Mouse (Mus musculus): ENCODE results near the gene Gpsm3.
"Not testable (repeated sequence)": the region's sequence is repeated elsewhere in the genome, so short reads cannot be mapped to it uniquely, and the experiment has no call there.

The Gpsm3 gene

DNA sequence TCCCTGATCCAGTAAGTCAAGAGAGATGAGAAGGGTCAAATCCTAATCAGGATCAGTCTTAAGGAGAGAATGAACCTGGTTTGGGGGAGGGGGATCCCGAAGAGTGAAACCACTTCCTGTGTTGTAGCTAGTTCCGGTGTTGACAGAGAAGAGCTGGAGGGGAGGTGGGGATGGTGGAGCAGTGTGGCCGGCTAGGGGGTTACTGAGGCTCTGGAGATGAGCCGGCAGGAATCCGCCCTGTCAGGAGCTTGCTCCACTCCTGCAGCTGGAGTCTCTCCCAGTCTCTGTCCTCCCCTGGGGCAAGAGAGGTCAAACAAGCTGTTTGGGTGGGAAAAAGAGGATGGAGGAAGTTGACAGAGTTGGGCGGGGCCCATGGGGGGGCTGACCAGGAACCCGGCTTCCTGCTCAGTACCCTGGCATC is at the start of gene Gpsm3:
Gpsm3 (plus strand) TSS at position 126 of the 421 bp plus-strand sequence.
- DNase-seq (ENCODE audit: low spot score) = no peak

DNA sequence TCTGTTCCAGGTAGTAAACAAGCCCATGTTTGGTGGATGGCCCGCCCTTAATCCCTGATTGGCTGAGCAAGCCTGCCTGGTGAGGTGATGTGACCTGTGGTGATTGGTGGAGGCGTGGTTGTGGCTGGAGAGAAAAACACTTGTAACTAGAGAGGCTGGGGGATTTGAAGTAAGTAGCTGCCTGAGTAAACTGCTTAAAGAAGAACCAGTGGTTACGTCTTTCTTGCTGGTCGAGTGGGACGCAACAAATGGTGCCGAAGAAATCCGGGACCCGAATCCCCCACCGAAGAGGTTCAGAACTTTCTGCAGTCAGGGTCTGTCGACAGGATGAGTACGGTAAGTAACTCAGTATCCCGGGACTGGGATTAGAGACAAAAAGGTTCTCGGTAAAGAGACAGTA is 46.0 kb upstream of the Gpsm3 start:
- not testable (repeated sequence) for DNase-seq (ENCODE audit: low spot score)

DNA sequence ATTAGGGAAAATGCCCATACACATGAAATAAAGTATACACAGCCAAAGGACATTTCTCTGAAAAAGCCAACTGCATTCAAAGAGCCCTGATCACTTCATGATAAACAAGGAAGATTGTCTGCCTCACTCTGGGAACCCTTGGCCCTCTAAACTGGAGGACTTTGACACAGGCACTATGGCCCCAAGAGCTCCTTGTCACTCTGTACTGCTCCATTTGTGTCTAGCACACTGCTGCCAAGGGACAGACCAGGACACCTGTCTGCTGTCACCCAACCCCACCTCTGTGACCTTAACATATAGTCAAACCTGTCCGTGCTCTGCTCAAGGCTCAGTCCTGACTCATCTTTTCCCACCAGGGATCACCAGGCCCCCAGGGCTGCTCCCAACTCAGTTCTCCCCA is 42.8 kb upstream of the Gpsm3 start:
- DNase-seq (ENCODE audit: low spot score) = no peak

DNA sequence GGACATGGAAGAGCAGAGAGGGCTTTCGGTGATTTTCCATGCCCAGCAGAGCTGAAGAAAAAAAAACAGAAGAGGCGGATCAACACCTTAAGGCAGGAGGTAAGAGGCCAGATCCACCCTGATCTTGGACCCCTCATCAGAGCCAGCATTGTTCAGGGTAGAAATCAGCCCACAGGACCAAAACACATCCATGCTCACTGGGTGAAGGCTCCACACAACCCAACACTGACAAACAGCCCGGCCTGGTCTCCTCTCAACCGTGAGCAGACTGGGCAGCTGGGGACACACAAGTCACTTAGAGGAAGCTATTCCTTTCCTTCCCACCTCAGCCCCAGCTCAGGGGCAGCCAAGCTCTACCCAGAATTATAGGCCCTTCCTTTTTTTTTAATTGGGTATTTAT is 42.0 kb upstream of the Gpsm3 start:
- DNase-seq (ENCODE audit: low spot score) = no peak

DNA sequence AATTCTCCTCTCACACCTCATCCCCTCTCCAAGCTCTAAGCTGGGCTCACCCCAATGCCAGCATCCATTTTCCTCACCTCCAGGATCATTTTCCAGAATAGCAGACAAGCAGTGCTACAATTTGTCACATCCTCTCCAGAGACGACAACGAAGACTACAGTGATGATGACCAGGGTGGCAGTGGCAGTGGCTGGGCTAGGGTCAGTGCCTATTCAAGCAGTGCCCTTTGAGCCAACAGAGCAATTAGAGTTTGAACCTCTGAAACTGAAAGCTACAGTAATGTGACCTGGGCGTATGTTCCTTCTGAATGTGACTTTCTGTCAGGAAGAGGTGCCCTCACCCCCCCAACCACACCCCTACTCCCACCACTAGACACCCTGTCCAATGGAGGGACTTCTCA is 40.5 kb upstream of the Gpsm3 start:
- DNase-seq (ENCODE audit: low spot score) = no peak

DNA sequence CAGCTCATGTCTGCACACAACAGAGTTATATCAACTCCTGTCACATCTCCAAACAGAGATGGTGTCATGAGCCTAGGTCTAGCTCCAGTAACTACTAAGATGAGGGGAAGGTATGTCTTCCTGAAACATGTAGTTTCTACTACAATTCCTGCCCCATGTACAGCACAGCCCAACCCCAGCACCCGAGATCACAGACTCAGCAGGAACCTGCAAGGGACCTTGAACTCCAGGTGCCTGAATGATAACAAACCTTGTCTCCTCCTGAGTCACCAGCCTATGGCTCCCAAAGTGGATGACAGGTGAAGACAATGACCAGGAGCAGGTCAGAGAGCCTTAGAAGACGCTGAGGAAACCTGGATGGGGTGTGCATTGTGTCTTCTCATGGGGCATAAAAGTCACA is 39.8 kb upstream of the Gpsm3 start:
- DNase-seq (ENCODE audit: low spot score) = no peak

DNA sequence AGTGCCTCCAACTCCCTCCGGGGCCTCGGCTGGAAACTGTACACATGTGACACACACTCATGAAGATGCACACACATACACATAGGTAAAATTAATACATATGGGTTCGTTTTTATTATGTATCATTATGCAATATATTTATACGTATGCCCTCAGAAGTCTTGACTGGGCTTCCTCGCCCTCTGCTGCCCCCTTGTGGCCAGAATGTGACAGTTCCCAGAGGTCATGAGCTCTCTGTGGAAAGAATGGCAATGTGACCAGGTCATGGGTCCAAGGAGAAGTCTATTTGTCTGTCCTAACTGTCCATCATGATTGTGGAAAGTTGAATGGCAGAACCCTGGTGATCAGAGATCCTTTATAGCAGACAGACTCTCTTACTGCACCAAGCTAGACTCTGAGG is 34.1 kb upstream of the Gpsm3 start:
- DNase-seq (ENCODE audit: low spot score) = peak; percentile 64

DNA sequence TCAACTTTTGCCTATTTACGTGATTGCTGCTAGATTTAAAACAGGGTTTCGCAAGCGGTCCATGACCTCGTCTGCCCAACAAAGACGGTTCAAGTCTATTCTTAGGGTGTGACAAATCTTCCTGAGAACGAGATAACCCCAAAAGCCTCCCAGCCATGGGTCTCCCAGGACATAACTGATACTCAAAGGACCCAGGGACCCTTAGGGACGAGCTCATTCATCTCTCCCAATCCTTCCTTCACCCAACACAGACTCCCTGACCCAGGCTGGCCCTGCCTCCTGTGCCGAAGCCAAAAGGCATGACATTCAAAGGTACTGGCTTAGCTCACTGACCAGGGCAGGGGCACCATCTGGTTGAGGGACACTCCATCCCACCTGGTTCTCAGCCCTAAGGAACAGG is 33.2 kb upstream of the Gpsm3 start:
- DNase-seq (ENCODE audit: low spot score) = no peak

DNA sequence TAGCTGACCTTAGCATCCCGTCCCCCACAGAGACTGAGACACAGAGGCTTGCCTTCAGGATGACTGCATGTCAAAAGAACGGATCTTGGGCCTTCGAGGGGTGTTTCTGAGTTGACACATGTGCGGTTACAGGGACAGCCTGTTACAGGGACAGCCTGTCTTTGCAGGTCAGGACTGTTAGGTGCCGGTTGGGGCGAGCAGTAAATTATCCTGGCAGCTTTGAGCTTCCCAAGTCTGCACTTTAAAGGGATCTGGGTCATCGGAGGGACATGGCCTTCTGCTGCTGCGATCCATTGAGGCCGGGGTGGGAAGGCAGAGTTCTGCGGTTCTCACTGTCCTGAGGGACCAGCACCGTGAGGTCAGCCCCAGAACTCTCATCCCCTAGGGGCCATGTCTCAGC is 32.2 kb upstream of the Gpsm3 start:
- DNase-seq (ENCODE audit: low spot score) = no peak

DNA sequence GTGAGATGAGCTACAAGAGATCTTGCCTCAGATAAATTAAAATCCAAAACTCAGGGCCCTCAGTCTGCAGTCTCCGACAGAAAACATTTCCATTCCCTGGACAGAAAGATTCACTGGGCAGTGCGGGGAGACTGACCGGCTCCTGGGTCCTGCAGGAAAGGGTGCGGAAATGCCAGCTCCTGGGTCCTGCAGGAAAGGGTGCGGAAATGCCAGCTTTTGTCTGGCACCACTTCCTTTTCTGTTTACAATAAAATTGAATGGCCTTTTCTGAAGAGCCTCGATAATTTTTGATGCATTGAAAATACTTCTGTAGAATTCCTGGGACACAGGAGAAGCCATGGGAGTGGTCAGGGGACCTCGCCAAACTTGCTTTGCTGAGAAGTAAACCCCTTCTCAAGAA is 30.5 kb upstream of the Gpsm3 start:
- no peak for DNase-seq (ENCODE audit: low spot score)

DNA sequence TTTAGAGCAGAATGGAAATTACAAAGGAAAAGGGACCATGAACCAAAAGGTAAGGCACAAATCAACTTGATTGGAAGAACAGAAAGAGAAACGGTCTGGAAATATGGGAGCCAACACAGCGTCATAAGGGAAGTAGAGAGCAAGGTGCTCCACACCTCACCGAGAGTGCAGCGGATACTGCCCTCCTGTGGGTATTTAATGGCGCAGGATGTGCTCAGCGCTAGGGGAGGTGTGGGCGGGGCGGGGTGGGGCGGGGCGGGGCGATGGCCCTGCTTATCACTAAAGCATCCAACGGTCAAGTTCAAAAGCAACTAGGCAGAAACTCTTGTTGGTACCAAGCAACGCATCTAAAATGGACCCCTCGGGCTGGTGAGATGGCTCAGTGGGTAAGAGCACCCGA is 29.7 kb upstream of the Gpsm3 start:
- DNase-seq (ENCODE audit: low spot score) = no peak

DNA sequence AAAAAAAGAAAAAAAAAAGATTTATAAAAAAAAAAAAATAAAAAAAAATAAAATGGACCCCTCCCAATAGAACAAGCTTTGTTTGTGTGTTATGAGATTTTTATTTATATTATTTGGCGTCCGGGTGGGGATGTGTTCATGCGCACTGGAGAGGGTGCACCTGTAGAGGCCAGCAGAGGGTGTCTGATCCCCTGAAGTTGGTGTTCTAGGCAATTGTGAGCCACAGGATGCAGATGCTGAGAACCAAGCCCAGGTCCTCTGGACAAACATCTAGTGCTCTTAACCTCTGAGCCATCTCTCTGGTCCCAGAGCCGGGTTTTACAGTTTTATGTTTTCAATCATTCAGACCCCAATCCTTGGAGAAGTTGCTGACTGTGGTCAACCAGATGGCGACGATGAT is 29.2 kb upstream of the Gpsm3 start:
- no peak for DNase-seq (ENCODE audit: low spot score)

DNA sequence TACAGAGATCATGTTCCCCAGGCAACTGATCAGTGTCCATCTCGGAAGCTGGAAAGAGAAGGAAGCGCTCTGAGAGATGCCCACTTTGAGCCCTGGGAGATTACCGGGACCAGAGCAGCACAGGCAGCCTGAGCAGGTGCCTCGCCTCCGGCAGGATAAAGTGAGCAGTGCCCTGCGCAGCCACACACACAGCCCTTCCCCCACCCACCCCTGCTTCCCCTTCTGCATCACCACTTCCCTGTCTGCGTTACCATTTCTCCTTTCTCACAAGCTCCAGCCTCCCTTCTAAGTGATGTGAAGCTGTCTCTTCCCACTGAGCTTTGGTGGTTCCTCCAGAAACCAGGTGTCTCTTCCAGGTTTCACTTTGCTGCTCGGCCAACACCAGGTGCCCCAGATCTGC is 28.4 kb upstream of the Gpsm3 start:
- no peak for DNase-seq (ENCODE audit: low spot score)

DNA sequence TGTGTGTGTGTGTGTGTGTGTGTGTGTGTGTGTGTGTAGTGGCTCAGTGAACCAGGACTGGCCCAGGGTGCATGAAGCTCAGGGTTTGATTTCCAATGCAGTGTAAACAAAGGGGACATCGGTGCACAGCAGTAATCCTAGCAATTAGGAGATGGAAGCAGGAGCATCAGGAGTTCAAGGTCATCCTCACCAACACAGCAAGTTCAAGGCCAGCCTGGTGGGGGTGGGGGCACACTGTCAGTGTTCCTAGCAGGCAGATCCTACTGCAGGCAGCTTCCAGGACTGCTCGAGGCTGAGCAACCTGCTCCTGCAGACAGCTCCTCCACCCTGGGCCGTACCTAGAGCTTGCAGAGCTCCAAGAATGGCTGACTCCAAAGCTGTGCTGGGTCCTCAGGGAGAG is 27.0 kb upstream of the Gpsm3 start:
- no peak for DNase-seq (ENCODE audit: low spot score)

DNA sequence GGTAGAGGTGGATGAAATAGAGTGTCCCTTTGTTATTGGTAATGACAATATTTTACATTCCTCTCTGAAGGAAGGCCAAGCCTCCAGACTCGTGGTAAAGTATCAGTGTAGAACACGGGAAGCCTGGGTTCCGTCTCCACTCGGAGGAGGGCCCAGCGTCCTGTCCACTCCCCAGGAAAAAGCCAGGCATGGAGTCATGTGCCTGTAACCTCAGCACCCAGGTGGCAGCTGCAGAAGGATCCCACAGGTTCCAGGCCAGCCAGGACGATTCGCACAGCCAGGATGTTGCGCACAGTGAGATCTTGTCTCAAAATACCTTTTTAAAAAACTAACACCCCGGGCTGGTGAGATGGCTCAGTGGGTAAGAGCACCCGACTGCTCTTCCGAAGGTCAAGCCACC is 26.3 kb upstream of the Gpsm3 start:
- no peak for DNase-seq (ENCODE audit: low spot score)

DNA sequence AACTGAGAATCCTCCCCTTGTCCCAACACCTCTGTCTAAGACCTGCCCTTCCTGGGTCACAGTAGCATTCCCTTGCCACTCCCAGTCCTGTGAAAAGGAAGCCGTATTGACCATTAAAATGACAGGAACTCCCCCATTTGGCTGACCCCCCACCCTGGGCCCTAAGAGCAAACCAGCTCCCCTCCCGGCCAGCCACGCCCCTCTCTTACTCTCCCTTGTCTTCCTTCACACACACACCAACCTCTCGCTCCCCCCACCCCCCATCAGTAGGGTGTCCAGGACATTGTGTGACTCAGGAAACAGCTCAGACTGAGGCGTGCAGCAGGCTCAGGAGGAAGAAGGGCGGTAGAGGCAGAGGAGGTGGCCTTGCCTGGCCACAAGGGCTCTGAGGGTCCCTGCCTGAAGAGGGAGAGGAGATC is 25.6 kb upstream of the Gpsm3 start, which contains the start of gene Notch4:
Notch4 (plus strand) TSS at position 266 of the 419 bp plus-strand sequence.
- DNase-seq (ENCODE audit: low spot score) = no peak

DNA sequence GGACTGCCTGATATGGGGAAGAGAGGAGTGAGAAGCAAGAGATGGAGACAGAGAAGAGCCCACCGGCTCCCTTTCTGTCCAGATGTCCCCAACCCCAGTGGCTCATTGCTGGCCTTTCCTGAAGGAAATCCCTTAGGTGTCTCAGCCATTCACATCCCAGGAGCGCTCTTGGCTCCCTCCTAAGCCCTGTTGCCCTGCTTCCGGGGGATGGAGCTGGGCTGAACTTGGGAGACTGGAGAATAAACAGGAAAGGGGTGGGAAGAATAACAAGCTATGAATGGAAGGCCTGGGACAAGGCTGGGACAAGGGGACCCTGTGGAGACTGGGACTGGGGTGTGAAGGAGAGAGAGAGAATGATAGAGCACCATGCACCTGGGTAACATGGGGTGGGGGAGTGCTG is 24.8 kb upstream of the Gpsm3 start:
- DNase-seq (ENCODE audit: low spot score) = no peak

DNA sequence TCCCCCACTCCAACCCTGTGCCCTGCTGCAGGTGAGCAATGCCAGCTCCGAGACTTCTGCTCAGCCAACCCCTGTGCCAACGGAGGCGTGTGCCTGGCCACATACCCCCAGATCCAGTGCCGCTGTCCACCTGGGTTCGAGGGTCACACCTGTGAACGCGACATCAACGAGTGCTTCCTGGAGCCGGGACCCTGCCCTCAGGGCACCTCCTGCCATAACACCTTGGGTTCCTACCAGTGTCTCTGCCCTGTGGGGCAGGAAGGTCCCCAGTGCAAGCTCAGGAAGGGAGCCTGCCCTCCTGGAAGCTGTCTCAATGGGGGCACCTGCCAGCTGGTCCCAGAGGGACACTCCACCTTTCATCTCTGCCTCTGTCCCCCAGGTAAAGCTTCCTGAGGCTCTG is 22.3 kb upstream of the Gpsm3 start:
- no peak for DNase-seq (ENCODE audit: low spot score)

DNA sequence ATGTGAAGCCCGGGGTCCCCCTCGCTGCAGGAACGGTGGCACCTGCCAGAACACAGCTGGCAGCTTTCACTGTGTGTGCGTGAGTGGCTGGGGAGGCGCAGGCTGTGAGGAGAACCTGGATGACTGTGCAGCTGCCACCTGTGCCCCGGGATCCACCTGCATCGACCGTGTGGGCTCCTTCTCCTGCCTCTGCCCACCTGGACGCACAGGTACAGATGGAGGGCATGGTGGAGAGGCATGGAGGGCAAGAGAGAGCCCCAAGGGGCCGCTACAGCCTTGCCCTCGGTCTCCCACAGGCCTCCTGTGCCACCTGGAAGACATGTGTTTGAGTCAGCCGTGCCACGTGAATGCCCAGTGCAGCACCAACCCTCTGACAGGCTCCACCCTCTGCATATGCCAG is 21.2 kb upstream of the Gpsm3 start:
- no peak for DNase-seq (ENCODE audit: low spot score)

DNA sequence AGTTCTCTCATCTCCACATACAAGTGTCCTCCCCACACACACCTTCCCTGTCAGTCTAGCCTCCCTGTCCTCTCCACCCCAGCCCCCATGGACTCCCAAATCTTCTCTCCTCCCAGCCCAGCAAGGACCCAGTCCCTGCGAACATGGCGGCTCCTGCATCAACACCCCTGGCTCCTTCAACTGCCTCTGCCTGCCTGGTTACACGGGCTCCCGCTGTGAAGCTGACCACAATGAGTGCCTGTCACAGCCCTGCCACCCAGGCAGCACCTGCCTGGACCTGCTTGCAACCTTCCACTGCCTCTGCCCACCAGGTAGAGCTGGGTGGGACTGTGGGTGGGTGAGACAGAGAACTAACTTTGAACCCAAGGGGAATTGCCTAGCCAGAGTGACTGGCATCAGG is 19.7 kb upstream of the Gpsm3 start:
- DNase-seq (ENCODE audit: low spot score) = no peak

DNA sequence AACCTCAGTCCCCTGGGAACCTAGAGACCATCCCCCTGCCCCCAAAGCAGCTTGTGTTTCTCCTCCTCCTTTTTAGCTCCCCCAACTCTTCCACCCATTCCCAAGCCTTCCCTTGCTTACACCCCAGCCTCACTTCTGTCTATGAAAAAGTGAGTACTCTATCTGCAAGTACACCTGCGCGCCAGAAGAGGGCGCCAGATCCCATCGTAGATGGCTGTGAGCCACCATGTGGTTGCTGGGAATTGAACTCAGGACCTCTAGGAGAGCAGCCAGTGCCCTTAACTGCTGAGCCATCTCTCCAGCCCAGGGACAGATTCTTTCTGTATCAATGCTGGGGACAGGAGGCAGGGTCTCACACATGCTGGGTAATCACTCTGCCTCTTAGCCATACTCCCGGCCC is 17.7 kb upstream of the Gpsm3 start:
- DNase-seq (ENCODE audit: low spot score) = no peak

DNA sequence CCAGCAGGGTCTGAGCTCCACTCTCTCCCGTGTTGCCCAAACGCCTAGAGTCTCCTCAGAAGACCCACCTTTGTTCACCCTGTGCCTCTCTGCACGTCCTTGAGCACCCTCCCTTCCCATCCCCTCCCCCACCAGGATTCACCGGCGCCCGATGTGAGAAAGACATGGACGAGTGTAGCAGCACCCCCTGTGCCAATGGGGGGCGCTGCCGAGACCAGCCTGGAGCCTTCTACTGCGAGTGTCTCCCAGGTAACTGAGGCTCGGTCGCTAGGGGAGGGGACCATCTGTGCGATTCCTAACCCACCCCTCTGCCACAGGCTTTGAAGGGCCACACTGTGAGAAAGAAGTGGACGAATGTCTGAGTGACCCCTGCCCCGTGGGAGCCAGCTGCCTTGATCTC is 17.2 kb upstream of the Gpsm3 start:
- no peak for DNase-seq (ENCODE audit: low spot score)

DNA sequence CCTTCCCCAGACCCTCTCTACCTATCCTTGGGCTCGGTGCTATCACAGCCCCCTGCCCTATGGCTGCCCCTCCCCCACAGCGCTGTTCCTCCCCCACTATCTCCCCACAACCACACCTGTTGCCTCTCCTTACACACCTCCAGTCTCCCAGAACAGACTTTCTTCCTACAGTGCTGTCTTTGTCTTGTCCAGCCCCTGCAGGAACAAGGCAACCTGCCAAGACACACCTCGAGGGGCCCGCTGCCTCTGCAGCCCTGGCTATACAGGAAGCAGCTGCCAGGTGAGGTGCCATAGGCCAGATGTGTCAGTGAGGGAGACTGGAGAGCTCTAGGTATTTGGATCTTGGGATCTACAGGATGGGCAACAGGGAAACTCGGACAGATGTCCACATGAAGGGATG is 13.0 kb upstream of the Gpsm3 start:
- no peak for DNase-seq (ENCODE audit: low spot score)

DNA sequence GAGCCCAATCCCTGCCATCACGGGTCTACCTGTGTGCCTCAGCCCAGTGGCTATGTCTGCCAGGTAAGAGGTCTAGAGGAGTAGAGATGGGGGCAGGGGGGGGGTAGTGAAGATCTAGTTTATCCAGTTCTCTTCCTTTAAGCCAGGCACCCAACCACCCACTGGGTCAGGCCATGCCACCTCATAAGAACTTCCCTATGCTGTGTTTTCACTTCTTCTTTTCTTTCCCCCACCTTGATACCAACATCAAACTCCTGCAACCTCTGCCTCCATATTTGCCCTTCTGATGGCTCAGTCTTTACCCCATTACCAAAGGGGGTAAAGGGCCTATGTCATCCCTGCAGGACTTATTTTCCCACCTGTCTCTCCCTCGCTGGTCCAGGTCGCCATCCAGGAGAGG is 11.5 kb upstream of the Gpsm3 start:
- no peak for DNase-seq (ENCODE audit: low spot score)

DNA sequence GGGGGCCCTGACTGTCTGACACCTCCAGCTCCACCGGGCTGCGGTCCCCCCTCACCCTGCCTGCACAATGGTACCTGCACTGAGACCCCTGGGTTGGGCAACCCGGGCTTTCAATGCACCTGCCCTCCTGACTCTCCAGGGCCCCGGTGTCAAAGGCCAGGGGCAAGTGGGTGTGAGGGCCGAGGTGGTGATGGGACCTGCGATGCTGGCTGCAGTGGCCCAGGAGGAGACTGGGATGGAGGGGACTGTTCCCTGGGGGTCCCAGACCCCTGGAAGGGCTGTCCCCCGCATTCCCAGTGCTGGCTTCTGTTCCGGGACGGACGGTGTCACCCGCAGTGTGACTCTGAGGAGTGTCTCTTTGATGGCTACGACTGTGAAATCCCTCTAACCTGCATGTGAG is 7.1 kb upstream of the Gpsm3 start:
- DNase-seq (ENCODE audit: low spot score) = no peak
